Mouse (Mus musculus) kidney, embryonic 16.5 days (tissue): ENCODE measurements around the gene Tspan14. TPM values are rescaled to one million over a fixed set of nuclear protein-coding genes. Genes with fewer than 3 reads are reported as not detected.
A peak's percentile ranks its signal among the peaks of the same experiment; 100 is the strongest.

ENCODE experiments used
- ATAC-seq: fragments of 200-750 bp; cut with Nextera tagmentation; 2 replicates; pipeline ENCODE4 v1.8.0; 2017; ENCODE audit warnings: moderate TSS enrichment; ENCODE audit not compliant: low FRiP score, low TSS enrichment
- H3K27ac ChIP-seq: fragments of 300-500 bp; sonication (generic); 2 replicates; pipeline ENCODE4 v1.5.1; 2014; ENCODE audit warnings: low read length
- H3K27me3 ChIP-seq: fragments of 300-500 bp; sonication (generic); 2 replicates; pipeline ENCODE4 v1.6.1; 2014; ENCODE audit warnings: low read length, control low read depth, mixed read lengths; ENCODE audit not compliant: insufficient read depth
- H3K36me3 ChIP-seq: fragments of 300-500 bp; sonication (generic); 2 replicates; pipeline ENCODE4 v1.6.1; 2014; ENCODE audit warnings: low read length, control low read depth, mixed read lengths; ENCODE audit not compliant: insufficient read depth
- H3K4me1 ChIP-seq: fragments of 300-500 bp; sonication (generic); 2 replicates; pipeline ENCODE4 v1.6.1; 2014; ENCODE audit warnings: low read length, control low read depth, mixed read lengths; ENCODE audit not compliant: insufficient read depth
- H3K4me2 ChIP-seq: fragments of 300-500 bp; sonication (generic); replicated peaks from 2 replicates; pipeline ENCODE4 v1.6.1; 2014; ENCODE audit warnings: low read depth, low read length
- H3K4me3 ChIP-seq: fragments of 300-500 bp; sonication (generic); 2 replicates; pipeline ENCODE4 v1.5.1; 2014; ENCODE audit warnings: mild to moderate bottlenecking, low read length
- H3K9ac ChIP-seq: fragments of 300-500 bp; sonication (generic); replicated peaks from 2 replicates; pipeline ENCODE4 v1.6.1; 2014; ENCODE audit warnings: low read length
- H3K9me3 ChIP-seq: fragments of 300-500 bp; sonication (generic); 2 replicates; pipeline ENCODE4 v1.6.1; 2016; ENCODE audit warnings: low read length, control low read depth
- WGBS: fragments of 180-500 bp; shearing (Covaris S2); extraction: QIAGEN DNeasy Blood & Tissue Kit; methylation state at CpG from one replicate; pipeline ENCODE4 v1.1.7; 2014; 5-methylcytosine and 5-hydroxymethylcytosine counted together
- polyA plus RNA-seq: library from polyadenylated mRNA; unstranded; fragments of >200 nt; fragmentation: Nextera tagmentation; extraction: Ambion mirVana; gene quantifications from 2 replicates; pipeline ENCODE4 v1.2.1, GENCODE M21; 2015

Gene Tspan14
- polyA plus RNA-seq, 1 experiment from 2014 or later: 144 TPM

DNA sequence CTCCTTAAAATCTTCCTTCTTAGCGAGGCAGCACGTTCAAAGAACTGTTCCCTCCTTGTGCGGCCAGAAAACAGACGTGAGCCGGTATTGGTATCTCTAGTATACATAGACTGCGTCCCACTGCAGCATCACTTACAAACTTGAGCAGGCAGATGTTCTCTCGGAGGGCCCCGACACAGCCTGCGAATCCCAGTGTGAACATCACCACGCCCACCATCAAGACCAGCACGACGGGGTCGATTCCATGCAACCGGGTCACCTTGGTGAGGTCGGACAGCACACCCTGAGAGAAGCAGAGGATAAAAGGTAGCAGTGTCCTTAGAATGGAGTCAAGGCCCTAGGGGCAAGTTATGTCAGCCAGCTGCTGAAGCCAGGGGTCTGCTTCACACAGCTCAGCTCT lies 49.9 kb downstream of the Tspan14 start:
- no peak for ATAC-seq
- Histone ChIP-seq H3K4me2 (no peak overlapping the region), H3K4me3 (no peak overlapping the region), H3K27me3 (no peaks in the 10 kb centered on the region), H3K9ac (no peak overlapping the region), H3K36me3 (peaks cover 30% of the 10 kb centered on the region; the same call in 1 of the 2 replicates), H3K27ac (no peak overlapping the region), H3K4me1 (peaks cover 36% of the 10 kb centered on the region), H3K9me3 (no peaks in the 10 kb centered on the region)
- 85% methylated on average over 15 of the region's 15 CpGs for WGBS

DNA sequence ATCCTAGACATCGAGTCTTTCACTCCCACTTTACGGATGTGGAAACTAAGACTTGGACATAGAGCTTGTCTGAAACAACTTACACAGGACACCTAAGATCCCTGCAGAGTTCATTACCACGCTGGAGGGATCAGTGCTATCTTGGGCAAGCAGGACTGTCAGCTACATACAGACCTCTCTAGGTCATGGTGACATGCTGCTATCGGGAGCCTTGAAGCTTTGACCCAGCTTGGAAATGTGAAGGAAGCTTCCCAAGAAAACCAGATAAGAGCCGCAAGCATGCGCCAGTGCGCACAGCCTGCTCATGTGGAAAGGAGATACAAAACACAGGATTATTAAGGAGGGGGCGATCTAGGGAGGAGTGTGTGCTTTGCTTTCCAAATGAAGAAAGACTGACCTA lies 50.8 kb downstream of the Tspan14 start:
- Histone ChIP-seq H3K9me3 (no peaks in the 10 kb centered on the region), H3K27ac (no peak overlapping the region), H3K4me1 (peaks cover 36% of the 10 kb centered on the region), H3K4me3 (no peak overlapping the region), H3K4me2 (no peak overlapping the region), H3K27me3 (no peaks in the 10 kb centered on the region), H3K9ac (no peak overlapping the region), H3K36me3 (peaks cover 35% of the 10 kb centered on the region; the same call in 1 of the 2 replicates)
- WGBS: 79% methylated on average over 8 of the region's 8 CpGs
- ATAC-seq: no peak

DNA sequence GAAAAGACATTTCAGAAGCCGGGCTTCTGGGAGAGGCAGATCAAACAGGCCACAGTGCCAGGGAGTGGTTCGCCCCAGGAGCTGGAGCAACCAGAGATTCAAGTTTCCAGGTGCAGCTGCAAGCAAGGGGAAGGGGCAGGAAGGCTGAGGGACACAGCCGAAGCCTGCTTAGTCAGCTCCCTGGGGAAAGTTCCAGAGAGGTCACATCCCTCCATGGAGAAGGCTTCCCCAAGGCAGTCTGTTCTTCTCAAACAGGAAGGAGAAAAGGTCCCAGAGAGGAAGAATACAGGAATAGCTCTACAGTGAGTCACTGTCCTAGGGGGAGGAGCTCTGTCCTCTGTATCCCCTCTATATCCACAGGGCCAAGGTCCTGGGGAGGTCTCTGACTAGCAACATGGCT lies 51.9 kb downstream of the Tspan14 start:
- Histone ChIP-seq H3K36me3 (peaks cover 40% of the 10 kb centered on the region), H3K4me3 (no peak overlapping the region), H3K27me3 (no peaks in the 10 kb centered on the region), H3K4me1 (peaks cover 36% of the 10 kb centered on the region), H3K4me2 (no peak overlapping the region), H3K27ac (peak overlapping the region; percentile 64), H3K9me3 (no peaks in the 10 kb centered on the region), H3K9ac (peak overlapping the region; percentile 7)
- ATAC-seq: peak; percentile 32; the same call in 1 of the 2 replicates
- 30% methylated on average over 3 of the region's 3 CpGs for WGBS

DNA sequence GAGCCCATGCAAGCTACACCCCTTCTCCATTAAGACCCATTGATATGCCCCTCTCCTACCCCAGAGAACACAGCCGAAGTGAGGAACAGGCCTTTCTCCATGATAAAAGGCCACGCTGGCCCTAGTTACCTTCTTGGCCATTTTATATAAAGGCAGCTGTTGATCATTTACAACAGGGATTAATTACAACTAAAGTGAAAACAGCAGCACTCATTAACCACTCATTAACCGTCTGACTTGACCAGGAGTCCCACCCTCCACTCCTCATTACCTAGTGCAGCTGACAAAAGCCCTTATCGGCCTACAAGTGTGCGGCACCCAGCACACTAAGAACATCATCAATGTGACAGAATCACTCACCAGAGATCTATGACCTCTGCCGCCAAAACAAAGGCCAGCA lies 52.9 kb downstream of the Tspan14 start:
- WGBS: 44% methylated on average over 6 of the region's 6 CpGs
- Histone ChIP-seq H3K27ac (peak overlapping the region; percentile 64; the same call in 1 of the 2 replicates), H3K4me1 (peaks cover 31% of the 10 kb centered on the region), H3K36me3 (peaks cover 46% of the 10 kb centered on the region), H3K4me2 (no peak overlapping the region), H3K9me3 (no peaks in the 10 kb centered on the region), H3K27me3 (no peaks in the 10 kb centered on the region), H3K4me3 (no peak overlapping the region), H3K9ac (no peak overlapping the region)
- peak; percentile 39; the same call in 1 of the 2 replicates for ATAC-seq

DNA sequence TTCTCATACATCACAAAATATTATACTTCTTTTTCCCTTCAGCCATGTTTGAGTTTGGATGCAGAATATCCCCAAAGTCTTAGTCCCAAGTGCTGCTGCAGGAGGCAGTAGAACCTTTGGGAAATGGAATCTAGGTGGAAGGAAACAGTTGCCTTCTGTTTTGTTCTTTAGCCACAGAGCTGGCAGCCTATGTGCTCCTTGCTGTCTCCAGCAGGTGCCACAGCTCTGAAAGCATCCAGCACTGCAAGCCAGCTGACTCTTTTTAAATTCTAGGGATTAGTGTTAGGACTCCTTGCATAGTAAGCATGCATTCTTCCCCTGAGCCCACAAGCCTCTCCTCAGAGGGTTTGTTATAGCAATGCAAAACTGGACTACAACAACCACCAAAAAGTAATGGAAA lies 55.1 kb downstream of the Tspan14 start:
- H3K9ac ChIP-seq: no peak overlapping the region
- no peak overlapping the region for H3K27ac ChIP-seq
- no peak overlapping the region for H3K4me3 ChIP-seq
- H3K36me3 ChIP-seq: peaks cover 65% of the 10 kb centered on the region
- H3K4me2 ChIP-seq: no peak overlapping the region
- no peaks in the 10 kb centered on the region for H3K9me3 ChIP-seq
- H3K27me3 ChIP-seq: no peaks in the 10 kb centered on the region
- no peak for ATAC-seq
- H3K4me1 ChIP-seq: peaks cover 22% of the 10 kb centered on the region

DNA sequence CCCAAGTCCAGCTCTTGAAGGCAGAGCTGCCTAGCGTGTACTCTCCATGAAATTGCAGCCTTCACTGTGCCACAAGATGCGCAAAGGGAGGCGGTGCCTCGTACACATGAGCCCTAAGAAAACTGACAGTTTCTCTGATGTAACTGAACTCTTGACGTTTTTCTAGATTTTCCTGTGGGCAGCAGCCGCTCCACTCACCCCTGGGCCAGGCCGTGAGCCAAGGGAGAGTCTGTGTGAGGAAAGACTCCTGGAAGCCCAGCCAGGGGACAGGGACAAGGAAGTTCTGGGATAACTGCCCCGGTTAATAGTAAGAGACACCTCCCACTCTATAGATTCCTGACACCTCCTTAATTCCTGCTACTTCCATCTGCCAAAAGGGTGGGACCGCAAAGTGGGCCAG lies 57.8 kb downstream of the Tspan14 start:
- Histone ChIP-seq H3K4me3 (no peak overlapping the region), H3K36me3 (peaks cover 62% of the 10 kb centered on the region), H3K27ac (no peak overlapping the region), H3K9me3 (no peaks in the 10 kb centered on the region), H3K9ac (no peak overlapping the region), H3K4me1 (peaks cover 25% of the 10 kb centered on the region), H3K27me3 (no peaks in the 10 kb centered on the region), H3K4me2 (no peak overlapping the region)
- 78% methylated on average over 9 of the region's 9 CpGs for WGBS
- no peak for ATAC-seq

DNA sequence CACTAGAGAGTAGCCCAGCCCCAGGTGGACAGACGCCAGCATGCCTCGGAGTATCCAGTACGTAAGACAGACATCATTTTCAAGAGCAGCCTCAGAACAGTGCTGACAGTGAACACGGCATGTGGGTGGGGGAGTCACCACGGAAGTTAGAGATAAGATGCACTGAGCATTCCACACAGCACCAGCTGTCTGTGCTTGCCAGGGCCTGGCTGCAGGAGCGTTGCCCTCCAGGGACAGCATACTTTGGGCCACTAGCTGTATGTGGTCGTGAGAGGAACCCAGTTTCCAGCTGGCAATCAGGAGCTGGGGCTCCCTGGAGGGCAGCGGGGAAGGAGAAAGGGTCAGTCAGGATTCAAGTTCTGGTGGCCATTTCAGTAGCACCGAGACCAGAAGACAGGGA lies 59.8 kb downstream of the Tspan14 start:
- ATAC-seq: no peak
- WGBS: 85% methylated on average over 9 of the region's 9 CpGs
- no peaks in the 10 kb centered on the region for H3K27me3 ChIP-seq
- no peak overlapping the region for H3K9ac ChIP-seq
- H3K36me3 ChIP-seq: peaks cover 50% of the 10 kb centered on the region
- H3K4me3 ChIP-seq: no peak overlapping the region
- no peak overlapping the region for H3K4me2 ChIP-seq
- no peak overlapping the region for H3K27ac ChIP-seq
- H3K9me3 ChIP-seq: no peaks in the 10 kb centered on the region
- H3K4me1 ChIP-seq: peaks cover 39% of the 10 kb centered on the region

DNA sequence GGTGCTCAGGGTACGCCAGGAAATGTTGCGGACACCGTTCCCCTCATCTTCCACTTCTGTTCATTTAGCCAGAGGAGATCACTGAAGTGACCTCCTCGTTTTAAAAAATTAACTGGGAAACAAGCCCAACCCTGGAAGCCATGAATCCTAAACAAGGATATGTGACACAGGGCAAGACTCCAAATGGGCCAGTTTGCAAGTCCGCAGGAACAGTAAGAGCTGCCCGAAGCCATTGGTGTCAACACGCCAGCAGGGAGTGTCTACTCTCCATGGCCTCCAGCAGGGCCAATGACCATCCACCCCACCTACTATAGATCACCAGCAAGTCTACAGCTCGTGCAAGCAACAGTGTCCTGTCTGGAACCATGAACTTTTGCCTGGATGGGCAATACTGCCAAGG lies 60.8 kb downstream of the Tspan14 start:
- WGBS: 83% methylated on average over 8 of the region's 8 CpGs

DNA sequence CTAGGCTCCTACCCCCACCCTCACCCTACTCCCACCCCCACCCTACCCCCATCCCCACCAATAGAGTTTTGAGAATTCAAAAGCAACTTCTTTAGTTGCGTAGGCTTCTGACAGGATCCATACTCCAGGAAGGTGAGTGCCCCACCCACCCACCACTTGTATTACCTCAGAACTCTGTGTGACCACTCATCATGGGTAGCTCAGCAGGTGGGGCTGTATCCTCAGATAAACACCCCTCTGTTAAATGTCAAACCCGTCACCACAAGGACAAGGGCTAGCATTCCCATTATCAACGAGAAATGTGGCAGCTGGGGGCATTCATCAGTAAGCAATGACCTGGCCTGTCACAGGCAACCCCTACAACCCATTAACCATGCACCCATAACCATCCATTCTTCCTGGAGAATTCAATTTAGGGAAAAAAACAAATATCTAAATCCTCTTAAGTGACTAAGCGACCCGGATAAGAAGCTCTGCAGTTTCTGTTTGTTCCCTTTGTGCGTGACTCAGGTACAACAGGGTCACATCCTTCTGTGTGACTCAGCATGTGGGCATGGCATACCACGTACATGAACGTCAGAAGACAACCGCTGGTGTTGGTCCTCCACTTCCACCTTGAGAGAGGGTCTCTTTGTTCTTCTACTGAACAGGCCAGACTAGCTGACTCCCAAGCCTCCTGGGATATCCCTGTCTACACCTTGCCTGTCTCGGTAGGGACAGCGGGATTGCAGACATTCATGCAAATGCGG lies 64.1 kb downstream of the Tspan14 start:
- peaks cover 62% of the 10 kb centered on the region for H3K4me1 ChIP-seq
- 60% methylated on average over 12 of the region's 12 CpGs for whole genome bisulfite sequencing
- H3K27ac ChIP-seq: peak overlapping the region; percentile 77
- no peak overlapping the region for H3K4me2 ChIP-seq
- ATAC-seq: no peak
- no peak overlapping the region for H3K4me3 ChIP-seq
- H3K36me3 ChIP-seq: peaks cover 15% of the 10 kb centered on the region
- no peaks in the 10 kb centered on the region for H3K27me3 ChIP-seq
- H3K9ac ChIP-seq: no peak overlapping the region
- H3K9me3 ChIP-seq: no peaks in the 10 kb centered on the region

More for the DNA sequence above, 60.8 kb downstream of the Tspan14 start:
- Histone ChIP-seq H3K4me1 (peaks cover 41% of the 10 kb centered on the region), H3K27ac (no peak overlapping the region), H3K36me3 (peaks cover 41% of the 10 kb centered on the region), H3K9me3 (no peaks in the 10 kb centered on the region), H3K27me3 (no peaks in the 10 kb centered on the region), H3K4me3 (no peak overlapping the region), H3K4me2 (no peak overlapping the region), H3K9ac (no peak overlapping the region)
- ATAC-seq: no peak

DNA sequence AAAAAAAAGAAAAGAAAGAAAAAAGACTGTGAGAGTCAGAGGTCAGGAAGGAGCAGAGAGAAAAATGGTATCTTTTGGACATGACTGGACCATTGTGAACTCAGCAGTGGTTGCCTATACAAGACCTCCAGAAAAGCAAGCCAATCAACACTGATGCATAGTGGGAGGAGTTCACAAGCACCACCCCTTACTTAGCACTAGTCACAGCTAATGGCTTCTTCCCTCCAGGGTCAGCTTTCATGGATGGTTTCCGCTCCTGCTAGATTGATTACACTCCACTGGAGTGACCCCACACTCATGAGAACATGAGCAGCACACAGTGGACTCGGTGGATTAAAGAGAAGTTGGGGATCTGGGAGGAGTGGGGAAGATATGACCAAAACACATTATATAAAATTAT lies 66.3 kb downstream of the Tspan14 start:
- peak; percentile 65 for ATAC-seq
- peaks cover 57% of the 10 kb centered on the region for H3K4me1 ChIP-seq
- H3K4me3 ChIP-seq: no peak overlapping the region
- no peaks in the 10 kb centered on the region for H3K27me3 ChIP-seq
- no peaks in the 10 kb centered on the region for H3K9me3 ChIP-seq
- no peak overlapping the region for H3K27ac ChIP-seq
- no peak overlapping the region for H3K9ac ChIP-seq
- H3K4me2 ChIP-seq: no peak overlapping the region
- WGBS: 21% methylated on average over 2 of the region's 2 CpGs
- H3K36me3 ChIP-seq: no peaks in the 10 kb centered on the region
